Mouse (Mus musculus): ENCODE measurements around the gene Vmn2r108. TPM values are rescaled to one million over a fixed set of nuclear protein-coding genes. Genes with fewer than 3 reads are reported as not detected.
"Not testable (repeated sequence)": the region's sequence is repeated elsewhere in the genome, so short reads cannot be mapped to it uniquely, and the experiment has no call there.

The Vmn2r108 gene
- polyA plus RNA-seq (2016; fragmentation: Nextera tagmentation; extraction: Ambion mirVana), result not detected in 2 replicates

DNA sequence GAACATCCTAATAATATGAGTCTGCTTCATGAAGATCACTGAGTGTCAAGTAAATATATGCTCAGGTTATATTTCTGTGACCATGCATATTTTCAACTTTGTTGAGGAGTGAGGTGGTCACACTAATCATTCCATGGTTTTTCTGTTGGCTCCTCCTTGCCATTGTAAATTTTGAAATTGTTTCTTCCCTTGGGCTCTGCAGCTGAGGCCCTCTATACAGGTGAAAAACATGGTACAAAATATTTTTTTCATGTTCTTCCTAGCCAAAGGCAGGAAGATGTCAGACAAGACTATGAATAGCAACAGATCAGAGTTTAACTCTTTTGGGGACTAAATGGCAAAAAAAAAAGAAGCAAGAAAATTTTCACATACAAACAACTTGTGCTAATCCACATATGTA lies at the start of gene Vmn2r108:
Gene Vmn2r108, minus strand, starts transcription at position 101 of the 400 bp plus-strand sequence.
- Histone ChIP-seq H3K4me2 (no peak within 1 kb of the TSS), H3K36me3 (no peaks in the 10 kb centered on the region), H3K9ac (replicated peaks) (no peak within 1 kb of the TSS), H3K4me1 (replicated peaks) (no peaks in the 10 kb centered on the region), H3K27ac (no peak within 1 kb of the TSS), H3K4me3 (replicated peaks) (no peak within 1 kb of the TSS), H3K9me3 (peaks cover 7% of the 10 kb centered on the region; the same call in 1 of the 2 replicates), H3K27me3 (no peaks in the 10 kb centered on the region)
- ATAC-seq (ENCODE audit: insufficient number of reproducible peaks, insufficient read depth, low FRiP score, low TSS enrichment, low read depth), result no peak

DNA sequence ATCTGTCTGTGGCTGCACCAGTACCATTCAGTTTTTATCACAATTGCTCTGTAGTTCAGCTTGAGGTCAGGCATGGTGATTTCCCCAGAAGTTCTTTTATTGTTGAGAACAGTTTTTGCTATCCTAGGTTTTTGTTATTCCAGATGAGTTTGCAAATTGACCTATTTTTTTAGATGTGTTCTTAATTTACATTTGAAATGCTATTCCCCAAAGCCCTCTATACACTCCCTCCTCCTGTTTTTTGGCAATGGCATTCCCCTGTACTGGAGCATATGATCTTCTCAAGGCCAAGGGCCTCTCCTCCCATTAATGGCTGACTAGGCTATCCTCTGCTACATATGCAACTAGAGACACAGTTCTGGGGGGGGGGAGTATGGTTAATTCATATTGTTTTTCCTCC lies 27.1 kb upstream of the Vmn2r108 start:
- not testable (repeated sequence) for H3K4me3 ChIP-seq (replicated peaks); H3K4me1 ChIP-seq (replicated peaks); H3K9me3 ChIP-seq; H3K9ac ChIP-seq (replicated peaks); ATAC-seq (ENCODE audit: insufficient number of reproducible peaks, insufficient read depth, low FRiP score, low TSS enrichment, low read depth); H3K27ac ChIP-seq; H3K4me2 ChIP-seq; H3K36me3 ChIP-seq; H3K27me3 ChIP-seq

DNA sequence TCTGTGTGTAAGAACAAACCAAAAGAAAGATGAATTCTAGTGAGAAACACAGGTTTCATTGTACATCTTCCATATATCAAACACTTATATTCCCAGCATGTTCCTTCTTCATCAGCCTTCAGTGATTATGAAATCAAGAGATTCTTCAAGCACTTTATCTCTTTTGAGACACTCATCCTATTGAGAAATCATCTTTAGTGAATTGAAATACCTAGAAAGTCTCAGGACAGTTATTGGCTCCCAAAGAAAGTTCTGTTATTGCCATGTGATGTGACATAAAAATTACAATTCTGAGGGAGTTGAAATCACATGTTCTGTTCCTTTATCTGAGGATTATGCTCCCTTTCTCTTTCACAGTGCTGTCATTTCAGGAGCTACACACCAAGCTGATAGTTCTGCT lies 16.7 kb upstream of the Vmn2r108 start, which contains the start of gene Vmn1r225:
Gene Vmn1r225, plus strand, starts transcription at position 301 of the 400 bp plus-strand sequence.
- no peak for ATAC-seq (ENCODE audit: insufficient number of reproducible peaks, insufficient read depth, low FRiP score, low TSS enrichment, low read depth)
- Histone ChIP-seq H3K27me3 (no peaks in the 10 kb centered on the region), H3K27ac (no peak within 1 kb of the TSS), H3K36me3 (no peaks in the 10 kb centered on the region), H3K9me3 (peaks cover 15% of the 10 kb centered on the region; the same call in 1 of the 2 replicates), H3K4me3 (replicated peaks) (no peak within 1 kb of the TSS), H3K4me2 (no peak within 1 kb of the TSS), H3K9ac (replicated peaks) (no peak within 1 kb of the TSS), H3K4me1 (replicated peaks) (no peaks in the 10 kb centered on the region)

DNA sequence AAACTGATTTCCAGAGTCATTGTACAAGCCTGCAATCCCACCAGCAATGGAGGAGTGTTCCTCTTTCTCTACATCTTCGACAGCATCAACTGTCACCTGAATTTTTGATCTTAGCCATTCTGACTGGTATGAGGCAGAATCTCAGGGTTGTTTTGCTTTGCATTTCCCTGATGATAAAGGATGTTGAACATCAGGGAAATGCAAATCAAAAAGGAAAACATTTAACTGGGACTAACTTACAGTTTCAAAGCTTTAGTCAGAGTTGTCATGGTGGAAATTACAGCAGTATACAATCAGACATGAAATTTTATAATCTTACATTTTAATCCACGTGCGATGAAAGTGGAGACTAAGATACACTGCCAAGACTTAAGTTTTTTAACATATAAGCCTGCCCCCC lies 7.8 kb downstream of the Vmn2r108 start:
- H3K9ac ChIP-seq (replicated peaks), result no peak overlapping the region
- H3K4me3 ChIP-seq (replicated peaks), result no peak overlapping the region
- no peak overlapping the region for H3K4me2 ChIP-seq
- no peaks in the 10 kb centered on the region for H3K36me3 ChIP-seq
- H3K27me3 ChIP-seq, result no peaks in the 10 kb centered on the region
- ATAC-seq (ENCODE audit: insufficient number of reproducible peaks, insufficient read depth, low FRiP score, low TSS enrichment, low read depth), result no peak
- H3K4me1 ChIP-seq (replicated peaks), result no peaks in the 10 kb centered on the region
- 68% methylated on average over 3 of the region's 3 CpGs for WGBS
- no peak overlapping the region for H3K27ac ChIP-seq
- peaks cover 3% of the 10 kb centered on the region; the same call in 1 of the 2 replicates for H3K9me3 ChIP-seq

DNA sequence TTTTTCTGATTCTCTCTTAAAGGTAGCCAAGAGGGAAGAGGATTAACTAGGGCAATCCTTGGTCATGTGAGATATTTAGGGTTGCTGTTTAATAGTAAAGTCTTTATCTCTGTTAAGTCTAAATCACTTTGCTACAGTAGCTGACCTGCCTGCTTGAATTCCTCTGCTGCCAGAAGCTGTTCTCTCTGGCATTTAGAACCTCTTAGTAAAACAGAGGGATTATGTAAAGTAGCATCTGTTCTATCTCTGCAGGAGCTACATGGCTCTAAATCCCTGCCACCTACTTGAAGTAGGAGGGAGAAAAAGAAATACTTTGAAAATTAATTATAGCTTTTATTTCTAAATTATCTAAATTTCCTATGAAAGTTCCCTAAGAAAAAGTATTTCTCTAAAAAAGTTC lies 41.9 kb downstream of the Vmn2r108 start:
- no peak for ATAC-seq (ENCODE audit: insufficient number of reproducible peaks, insufficient read depth, low FRiP score, low TSS enrichment, low read depth)
- H3K27me3 ChIP-seq, result no peaks in the 10 kb centered on the region

DNA sequence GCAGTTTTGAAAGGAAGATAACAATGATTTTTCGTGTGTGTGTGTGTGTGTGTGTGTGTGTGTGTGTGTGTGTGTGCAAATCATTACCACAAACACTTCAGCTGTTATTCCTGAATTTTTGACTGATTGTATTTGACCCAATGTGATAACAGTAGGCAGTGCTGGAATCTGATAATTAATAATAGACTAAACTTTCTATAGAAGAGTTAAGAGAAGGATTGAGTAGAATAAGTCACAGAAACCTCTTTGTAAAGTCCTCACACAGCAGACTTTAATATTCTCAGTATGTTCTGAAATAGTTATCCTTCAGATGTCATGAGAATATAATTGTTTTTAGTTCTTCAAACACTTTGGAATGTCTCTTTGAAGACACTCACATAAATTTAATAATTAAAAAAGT lies 67.3 kb downstream of the Vmn2r108 start, which contains the start of gene Vmn1r224:
Gene Vmn1r224, plus strand, starts transcription at position 301 of the 400 bp plus-strand sequence.
- H3K36me3 ChIP-seq, result no peaks in the 10 kb centered on the region
- no peaks in the 10 kb centered on the region for H3K4me1 ChIP-seq (replicated peaks)
- H3K9ac ChIP-seq (replicated peaks), result no peak within 1 kb of the TSS
- H3K9me3 ChIP-seq, result peaks cover 17% of the 10 kb centered on the region
- no peak within 1 kb of the TSS for H3K27ac ChIP-seq
- no peaks in the 10 kb centered on the region for H3K27me3 ChIP-seq
- H3K4me3 ChIP-seq (replicated peaks), result no peak within 1 kb of the TSS
- H3K4me2 ChIP-seq, result no peak within 1 kb of the TSS
- WGBS, result 31% methylated on average over 1 of the region's 1 CpGs
- ATAC-seq (ENCODE audit: insufficient number of reproducible peaks, insufficient read depth, low FRiP score, low TSS enrichment, low read depth), result no peak

More for the DNA sequence above, 41.9 kb downstream of the Vmn2r108 start:
- Histone ChIP-seq H3K9me3 (peaks cover 32% of the 10 kb centered on the region), H3K4me2 (no peak overlapping the region), H3K36me3 (no peaks in the 10 kb centered on the region), H3K4me1 (replicated peaks) (no peaks in the 10 kb centered on the region), H3K9ac (replicated peaks) (no peak overlapping the region), H3K27ac (no peak overlapping the region), H3K4me3 (replicated peaks) (no peak overlapping the region)

Other genes starting within 250 kb of the Vmn2r108 start
- gene Vmn2r105, start 246.3 kb downstream of the Vmn2r108 start, polyA plus RNA-seq (2016; fragmentation: Nextera tagmentation; extraction: Ambion mirVana), result not detected in 2 replicates
- not detected in 2 replicates for gene Vmn2r106, start 195.8 kb downstream of the Vmn2r108 start, polyA plus RNA-seq (2016; fragmentation: Nextera tagmentation; extraction: Ambion mirVana)
- not detected in 2 replicates for gene Vmn2r107, start 136.1 kb downstream of the Vmn2r108 start, polyA plus RNA-seq (2016; fragmentation: Nextera tagmentation; extraction: Ambion mirVana)
- gene Vmn1r224, start 67.2 kb downstream of the Vmn2r108 start, polyA plus RNA-seq (2016; fragmentation: Nextera tagmentation; extraction: Ambion mirVana), result not detected in 2 replicates
- gene Vmn1r225, start 16.8 kb upstream of the Vmn2r108 start, polyA plus RNA-seq (2016; fragmentation: Nextera tagmentation; extraction: Ambion mirVana), result not detected in 2 replicates
- gene Vmn2r109, start 83.4 kb upstream of the Vmn2r108 start, polyA plus RNA-seq (2016; fragmentation: Nextera tagmentation; extraction: Ambion mirVana), result not detected in 2 replicates
- gene Vmn2r110, start 115.1 kb upstream of the Vmn2r108 start, polyA plus RNA-seq (2016; fragmentation: Nextera tagmentation; extraction: Ambion mirVana), result 0.05 TPM in 2 replicates
- not detected in 2 replicates for gene Fpr-rs3, start 143.5 kb upstream of the Vmn2r108 start, polyA plus RNA-seq (2016; fragmentation: Nextera tagmentation; extraction: Ambion mirVana)
- not detected in 2 replicates for gene Vmn1r226, start 201.5 kb upstream of the Vmn2r108 start, polyA plus RNA-seq (2016; fragmentation: Nextera tagmentation; extraction: Ambion mirVana)
- gene Vmn1r227, start 248.5 kb upstream of the Vmn2r108 start, polyA plus RNA-seq (2016; fragmentation: Nextera tagmentation; extraction: Ambion mirVana), result not detected in 2 replicates

Data from limb, embryonic 12.5 days (tissue).